Mouse (Mus musculus): ENCODE data around the gene Cdc73.
"Not testable (repeated sequence)": the region's sequence is repeated elsewhere in the genome, so short reads cannot be mapped to it uniquely, and the experiment has no call there.

The Cdc73 gene

GRCm38 (mm10) chr1:143675734-143676361 lies 26.8 kb downstream of the Cdc73 start:
- DNase-seq (ENCODE audit: low read depth, low spot score) = peak; percentile 18

GRCm38 (mm10) chr1:143664786-143665185 lies 37.9 kb downstream of the Cdc73 start:
- DNase-seq (ENCODE audit: low read depth, low spot score) = not testable (repeated sequence)

GRCm38 (mm10) chr1:143663197-143663596 lies 39.5 kb downstream of the Cdc73 start:
- no peak for DNase-seq (ENCODE audit: low read depth, low spot score)

GRCm38 (mm10) chr1:143653646-143654045 lies 49.0 kb downstream of the Cdc73 start:
- DNase-seq (ENCODE audit: low read depth, low spot score) = no peak

- DNase-seq (ENCODE audit: low read depth, low spot score) = no peak
Measured at GRCm38 (mm10) chr1:143650317-143650716, 52.4 kb downstream of the Cdc73 start.

- no peak for DNase-seq (ENCODE audit: low read depth, low spot score)
Measured at GRCm38 (mm10) chr1:143646219-143646618, 56.5 kb downstream of the Cdc73 start.

GRCm38 (mm10) chr1:143645386-143645785 lies 57.3 kb downstream of the Cdc73 start:
- DNase-seq (ENCODE audit: low read depth, low spot score) = no peak

- DNase-seq (ENCODE audit: low read depth, low spot score) = peak; percentile 68
Measured at GRCm38 (mm10) chr1:143644221-143644620, 58.5 kb downstream of the Cdc73 start.

GRCm38 (mm10) chr1:143640650-143641407 lies 61.9 kb downstream of the Cdc73 start, which contains the start of gene B3galt2:
Gene B3galt2, plus strand, starts transcription at chr1:143640664.
- no peak for DNase-seq (ENCODE audit: low read depth, low spot score)

- peak; percentile 30 for DNase-seq (ENCODE audit: low read depth, low spot score)
Measured at GRCm38 (mm10) chr1:143632854-143633587, 69.7 kb downstream of the Cdc73 start.

GRCm38 (mm10) chr1:143632361-143632760 lies 70.3 kb downstream of the Cdc73 start:
- no peak for DNase-seq (ENCODE audit: low read depth, low spot score)

- DNase-seq (ENCODE audit: low read depth, low spot score) = no peak
Measured at GRCm38 (mm10) chr1:143631337-143631736, 71.4 kb downstream of the Cdc73 start.

- no peak for DNase-seq (ENCODE audit: low read depth, low spot score)
Measured at GRCm38 (mm10) chr1:143622634-143623033, 80.1 kb downstream of the Cdc73 start.

GRCm38 (mm10) chr1:143621930-143622329 lies 80.8 kb downstream of the Cdc73 start:
- DNase-seq (ENCODE audit: low read depth, low spot score) = no peak

GRCm38 (mm10) chr1:143619760-143620159 lies 82.9 kb downstream of the Cdc73 start:
- DNase-seq (ENCODE audit: low read depth, low spot score) = no peak

GRCm38 (mm10) chr1:143612901-143613300 lies 89.8 kb downstream of the Cdc73 start:
- DNase-seq (ENCODE audit: low read depth, low spot score) = no peak

GRCm38 (mm10) chr1:143608911-143609310 lies 93.8 kb downstream of the Cdc73 start:
- no peak for DNase-seq (ENCODE audit: low read depth, low spot score)

- DNase-seq (ENCODE audit: low read depth, low spot score) = no peak
Measured at GRCm38 (mm10) chr1:143596864-143597263, 105.8 kb downstream of the Cdc73 start.

- DNase-seq (ENCODE audit: low read depth, low spot score) = no peak
Measured at GRCm38 (mm10) chr1:143576824-143577543, 125.7 kb downstream of the Cdc73 start.

GRCm38 (mm10) chr1:143558235-143558634 lies 144.5 kb downstream of the Cdc73 start:
- no peak for DNase-seq (ENCODE audit: low read depth, low spot score)

- DNase-seq (ENCODE audit: low read depth, low spot score) = no peak
Measured at GRCm38 (mm10) chr1:143555533-143555932, 147.2 kb downstream of the Cdc73 start.

- no peak for DNase-seq (ENCODE audit: low read depth, low spot score)
Measured at GRCm38 (mm10) chr1:143554621-143555020, 148.1 kb downstream of the Cdc73 start.
